Mouse (Mus musculus): ENCODE data around the gene Sdhc. TPM values are rescaled to one million over a fixed set of nuclear protein-coding genes. Genes with fewer than 3 reads are reported as not detected.
"Not testable (repeated sequence)": the region's sequence is repeated elsewhere in the genome, so short reads cannot be mapped to it uniquely, and the experiment has no call there.

Gene Sdhc
- polyA plus RNA-seq, 1 experiment from 2014 or later: 226 TPM

- no peak for ATAC-seq
- WGBS: 83% methylated on average over 4 of the region's 4 CpGs
- Histone ChIP-seq H3K9ac (replicated peaks; ENCODE audit: low read depth, low read length) (no peak overlapping the region), H3K27ac (ENCODE audit: low read length) (no peak overlapping the region), H3K9me3 (ENCODE audit: control insufficient read depth, low read length) (no peaks in the 10 kb centered on the region), H3K36me3 (ENCODE audit: control insufficient read depth, insufficient read depth) (no peaks in the 10 kb centered on the region), H3K4me3 (replicated peaks; ENCODE audit: low read length) (no peak overlapping the region), H3K4me2 (ENCODE audit: low read length) (no peak overlapping the region), H3K27me3 (replicated peaks; ENCODE audit: control insufficient read depth, insufficient read depth, low read length) (peaks cover 10% of the 10 kb centered on the region), H3K4me1 (replicated peaks; ENCODE audit: control insufficient read depth, insufficient read depth, low read length) (peaks cover 13% of the 10 kb centered on the region)
Measured at GRCm38 (mm10) chr1:171151966-171152365, 1.6 kb upstream of the Sdhc start.

- ATAC-seq: peak; percentile 51
- H3K27me3 ChIP-seq (replicated peaks; ENCODE audit: control insufficient read depth, insufficient read depth, low read length): peaks cover 3% of the 10 kb centered on the region
Measured at GRCm38 (mm10) chr1:171150838-171151391, 512 bp upstream of the Sdhc start.

GRCm38 (mm10) chr1:171142981-171143380, 7.4 kb downstream of the Sdhc start:
- not testable (repeated sequence) for H3K4me3 ChIP-seq (replicated peaks; ENCODE audit: low read length); H3K9ac ChIP-seq (replicated peaks; ENCODE audit: low read depth, low read length); ATAC-seq; H3K4me1 ChIP-seq (replicated peaks; ENCODE audit: control insufficient read depth, insufficient read depth, low read length); H3K4me2 ChIP-seq (ENCODE audit: low read length); H3K9me3 ChIP-seq (ENCODE audit: control insufficient read depth, low read length); H3K27me3 ChIP-seq (replicated peaks; ENCODE audit: control insufficient read depth, insufficient read depth, low read length); H3K27ac ChIP-seq (ENCODE audit: low read length)
- H3K36me3 ChIP-seq (ENCODE audit: control insufficient read depth, insufficient read depth): peaks cover 28% of the 10 kb centered on the region
- 82% methylated on average over 9 of the region's 11 CpGs for WGBS

More at GRCm38 (mm10) chr1:171150838-171151391, 512 bp upstream of the Sdhc start:
- H3K4me1 ChIP-seq (replicated peaks; ENCODE audit: control insufficient read depth, insufficient read depth, low read length): peaks cover 13% of the 10 kb centered on the region
- H3K9me3 ChIP-seq (ENCODE audit: control insufficient read depth, low read length): no peaks in the 10 kb centered on the region
- H3K9ac ChIP-seq (replicated peaks; ENCODE audit: low read depth, low read length): peak overlapping the region; percentile 90
- WGBS: 5% methylated on average over 18 of the region's 18 CpGs
- peak overlapping the region; percentile 80 for H3K4me2 ChIP-seq (ENCODE audit: low read length)
- peak overlapping the region; percentile 78 for H3K4me3 ChIP-seq (replicated peaks; ENCODE audit: low read length)
- no peaks in the 10 kb centered on the region for H3K36me3 ChIP-seq (ENCODE audit: control insufficient read depth, insufficient read depth)
- peak overlapping the region; percentile 81 for H3K27ac ChIP-seq (ENCODE audit: low read length)

- not testable (repeated sequence) for H3K27ac ChIP-seq (ENCODE audit: low read length); H3K27me3 ChIP-seq (replicated peaks; ENCODE audit: control insufficient read depth, insufficient read depth, low read length); ATAC-seq; H3K4me1 ChIP-seq (replicated peaks; ENCODE audit: control insufficient read depth, insufficient read depth, low read length); H3K9ac ChIP-seq (replicated peaks; ENCODE audit: low read depth, low read length); H3K4me3 ChIP-seq (replicated peaks; ENCODE audit: low read length); H3K4me2 ChIP-seq (ENCODE audit: low read length); H3K9me3 ChIP-seq (ENCODE audit: control insufficient read depth, low read length)
- peaks cover 45% of the 10 kb centered on the region for H3K36me3 ChIP-seq (ENCODE audit: control insufficient read depth, insufficient read depth)
- WGBS: 89% methylated on average over 8 of the region's 8 CpGs
Measured at GRCm38 (mm10) chr1:171137486-171138155, 12.8 kb downstream of the Sdhc start.

GRCm38 (mm10) chr1:171135600-171135999, 14.8 kb downstream of the Sdhc start:
- Histone ChIP-seq H3K27me3 (replicated peaks; ENCODE audit: control insufficient read depth, insufficient read depth, low read length) (no peaks in the 10 kb centered on the region), H3K9me3 (ENCODE audit: control insufficient read depth, low read length) (no peaks in the 10 kb centered on the region), H3K4me1 (replicated peaks; ENCODE audit: control insufficient read depth, insufficient read depth, low read length) (no peaks in the 10 kb centered on the region), H3K4me3 (replicated peaks; ENCODE audit: low read length) (no peak overlapping the region), H3K9ac (replicated peaks; ENCODE audit: low read depth, low read length) (no peak overlapping the region), H3K27ac (ENCODE audit: low read length) (no peak overlapping the region), H3K36me3 (ENCODE audit: control insufficient read depth, insufficient read depth) (peaks cover 41% of the 10 kb centered on the region), H3K4me2 (ENCODE audit: low read length) (no peak overlapping the region)
- WGBS: 98% methylated on average over 2 of the region's 2 CpGs
- ATAC-seq: no peak

GRCm38 (mm10) chr1:171130971-171131370, 19.4 kb downstream of the Sdhc start:
- Histone ChIP-seq H3K4me3 (replicated peaks; ENCODE audit: low read length) (no peak overlapping the region), H3K36me3 (ENCODE audit: control insufficient read depth, insufficient read depth) (peaks cover 45% of the 10 kb centered on the region), H3K4me2 (ENCODE audit: low read length) (no peak overlapping the region), H3K9ac (replicated peaks; ENCODE audit: low read depth, low read length) (no peak overlapping the region), H3K9me3 (ENCODE audit: control insufficient read depth, low read length) (no peaks in the 10 kb centered on the region), H3K4me1 (replicated peaks; ENCODE audit: control insufficient read depth, insufficient read depth, low read length) (no peaks in the 10 kb centered on the region), H3K27ac (ENCODE audit: low read length) (no peak overlapping the region), H3K27me3 (replicated peaks; ENCODE audit: control insufficient read depth, insufficient read depth, low read length) (no peaks in the 10 kb centered on the region)
- ATAC-seq: no peak
- WGBS: 92% methylated on average over 1 of the region's 1 CpGs

GRCm38 (mm10) chr1:171129251-171129650, 21.2 kb downstream of the Sdhc start:
- Histone ChIP-seq H3K36me3 (ENCODE audit: control insufficient read depth, insufficient read depth) (peaks cover 35% of the 10 kb centered on the region), H3K9me3 (ENCODE audit: control insufficient read depth, low read length) (no peaks in the 10 kb centered on the region), H3K27ac (ENCODE audit: low read length) (no peak overlapping the region), H3K4me2 (ENCODE audit: low read length) (no peak overlapping the region), H3K27me3 (replicated peaks; ENCODE audit: control insufficient read depth, insufficient read depth, low read length) (no peaks in the 10 kb centered on the region), H3K4me1 (replicated peaks; ENCODE audit: control insufficient read depth, insufficient read depth, low read length) (no peaks in the 10 kb centered on the region), H3K9ac (replicated peaks; ENCODE audit: low read depth, low read length) (no peak overlapping the region), H3K4me3 (replicated peaks; ENCODE audit: low read length) (no peak overlapping the region)
- no peak for ATAC-seq
- 60% methylated on average over 7 of the region's 7 CpGs for WGBS

GRCm38 (mm10) chr1:171124398-171124797, 26.0 kb downstream of the Sdhc start:
- H3K4me1 ChIP-seq (replicated peaks; ENCODE audit: control insufficient read depth, insufficient read depth, low read length): no peaks in the 10 kb centered on the region
- WGBS: 95% methylated on average over 5 of the region's 5 CpGs
- H3K27ac ChIP-seq (ENCODE audit: low read length): no peak overlapping the region
- H3K4me3 ChIP-seq (replicated peaks; ENCODE audit: low read length): no peak overlapping the region
- H3K9me3 ChIP-seq (ENCODE audit: control insufficient read depth, low read length): no peaks in the 10 kb centered on the region
- no peak for ATAC-seq
- H3K4me2 ChIP-seq (ENCODE audit: low read length): no peak overlapping the region
- H3K27me3 ChIP-seq (replicated peaks; ENCODE audit: control insufficient read depth, insufficient read depth, low read length): no peaks in the 10 kb centered on the region
- H3K36me3 ChIP-seq (ENCODE audit: control insufficient read depth, insufficient read depth): peaks cover 11% of the 10 kb centered on the region
- H3K9ac ChIP-seq (replicated peaks; ENCODE audit: low read depth, low read length): no peak overlapping the region

- H3K4me2 ChIP-seq (ENCODE audit: low read length): no peak overlapping the region
- no peak overlapping the region for H3K4me3 ChIP-seq (replicated peaks; ENCODE audit: low read length)
- H3K4me1 ChIP-seq (replicated peaks; ENCODE audit: control insufficient read depth, insufficient read depth, low read length): no peaks in the 10 kb centered on the region
- H3K9me3 ChIP-seq (ENCODE audit: control insufficient read depth, low read length): no peaks in the 10 kb centered on the region
- H3K27ac ChIP-seq (ENCODE audit: low read length): no peak overlapping the region
- no peak for ATAC-seq
- no peaks in the 10 kb centered on the region for H3K27me3 ChIP-seq (replicated peaks; ENCODE audit: control insufficient read depth, insufficient read depth, low read length)
- 38% methylated on average over 7 of the region's 7 CpGs for WGBS
- H3K9ac ChIP-seq (replicated peaks; ENCODE audit: low read depth, low read length): no peak overlapping the region
- 0 out of 2 replicates have a peak, but pooled peaks cover 2% of the 10 kb centered on the region for H3K36me3 ChIP-seq (ENCODE audit: control insufficient read depth, insufficient read depth)
Measured at GRCm38 (mm10) chr1:171122932-171123331, 27.5 kb downstream of the Sdhc start.

All from forebrain, embryonic 16.5 days (tissue).